Comparison of ENCODE assay signal across 8 mouse cellular contexts in genomic region chr2:165866951-165867387, GRCm38 (mm10). TPM values are rescaled to one million over a fixed set of nuclear protein-coding genes. Genes with fewer than 3 reads are reported as not detected.
DNase-seq lines count a peak whose midpoint lies in the region; ATAC-seq and TF ChIP-seq lines count a peak whose summit lies in the region.

No protein-coding gene starts in this region.

- ATAC-seq in lung, embryonic 14.5 days (ENCODE audit: insufficient read depth), result peak; percentile 45; the same call in 1 of the 2 replicates
- ATAC-seq in hindbrain, embryonic 15.5 days (ENCODE audit: low FRiP score, low read depth), result no peak

- no peak for TF ChIP-seq CTCF in lung, embryonic 14.5 days (IDR thresholded peaks at IDR 0.05; ENCODE audit: low read depth)
- no peak for TF ChIP-seq CTCF in thymus, adult 2 months (IDR thresholded peaks at IDR 0.05; ENCODE audit: borderline replicate concordance, control insufficient read depth, extremely low read depth, insufficient read depth, low read length, poor library complexity)

- H3K9ac ChIP-seq in lung, embryonic 14.5 days, result no peak overlapping the region
- H3K9ac ChIP-seq in hindbrain, embryonic 15.5 days, result peak overlapping the region; percentile 20

- no peak for TF ChIP-seq POLR2A in thymus, adult 2 months (IDR thresholded peaks at IDR 0.05; ENCODE audit: control insufficient read depth, extremely low read depth, insufficient read depth, low read length, poor library complexity)

- no peak overlapping the region for H3K4me2 ChIP-seq in lung, embryonic 14.5 days
- peak overlapping the region; percentile 11; the same call in 1 of the 2 replicates for H3K4me2 ChIP-seq in hindbrain, embryonic 15.5 days

- no peaks in the 10 kb centered on the region for H3K9me3 ChIP-seq in lung, embryonic 14.5 days (ENCODE audit: low read depth, low read length)
- no peaks in the 10 kb centered on the region for H3K9me3 ChIP-seq in embryonic facial prominence, embryonic 10.5 days
- H3K9me3 ChIP-seq in hindbrain, embryonic 15.5 days, result no peaks in the 10 kb centered on the region

- 39% methylated on average over 12 of the region's 12 CpGs for WGBS in lung, embryonic 14.5 days
- WGBS in embryonic facial prominence, embryonic 10.5 days, result 65% methylated on average over 12 of the region's 12 CpGs
- WGBS in hindbrain, embryonic 15.5 days, result 18% methylated on average over 12 of the region's 12 CpGs
- WGBS in thymus, adult 2 months, result 96% methylated on average over 12 of the region's 12 CpGs

- no peaks in the 10 kb centered on the region for H3K27me3 ChIP-seq in lung, embryonic 14.5 days (ENCODE audit: insufficient read depth, low read length)
- no peaks in the 10 kb centered on the region for H3K27me3 ChIP-seq in embryonic facial prominence, embryonic 10.5 days (replicated peaks; ENCODE audit: low read depth, poor library complexity, severe bottlenecking)
- H3K27me3 ChIP-seq in hindbrain, embryonic 15.5 days, result no peaks in the 10 kb centered on the region
- H3K27me3 ChIP-seq in thymus, adult 2 months (ENCODE audit: control insufficient read depth, insufficient read depth, low read length), result no peaks in the 10 kb centered on the region

- peak overlapping the region; percentile 76 for H3K27ac ChIP-seq in lung, embryonic 14.5 days (ENCODE audit: low read depth)
- peak overlapping the region; percentile 69 for H3K27ac ChIP-seq in embryonic facial prominence, embryonic 10.5 days (replicated peaks)
- H3K27ac ChIP-seq in hindbrain, embryonic 15.5 days (replicated peaks), result peak overlapping the region; percentile 81
- H3K27ac ChIP-seq in thymus, adult 2 months (ENCODE audit: control insufficient read depth, insufficient read depth, low read length), result no peak overlapping the region

- H3K4me3 ChIP-seq in lung, embryonic 14.5 days (ENCODE audit: low read depth, low read length), result no peak overlapping the region
- no peak overlapping the region for H3K4me3 ChIP-seq in embryonic facial prominence, embryonic 10.5 days
- H3K4me3 ChIP-seq in hindbrain, embryonic 15.5 days, result no peak overlapping the region
- H3K4me3 ChIP-seq in thymus, adult 2 months (ENCODE audit: control insufficient read depth, insufficient read depth, low read length), result no peak overlapping the region

- H3K36me3 ChIP-seq in lung, embryonic 14.5 days (ENCODE audit: insufficient read depth), result peaks cover 43% of the 10 kb centered on the region
- H3K36me3 ChIP-seq in embryonic facial prominence, embryonic 10.5 days (replicated peaks), result peaks cover 73% of the 10 kb centered on the region
- H3K36me3 ChIP-seq in hindbrain, embryonic 15.5 days, result no peaks in the 10 kb centered on the region
- H3K36me3 ChIP-seq in thymus, adult 2 months (ENCODE audit: control insufficient read depth, insufficient read depth, low read length), result no peaks in the 10 kb centered on the region

- peaks cover 17% of the 10 kb centered on the region for H3K4me1 ChIP-seq in lung, embryonic 14.5 days (ENCODE audit: insufficient read depth)
- H3K4me1 ChIP-seq in embryonic facial prominence, embryonic 10.5 days, result peaks cover 75% of the 10 kb centered on the region
- peaks cover 73% of the 10 kb centered on the region for H3K4me1 ChIP-seq in hindbrain, embryonic 15.5 days (replicated peaks)
- H3K4me1 ChIP-seq in thymus, adult 2 months (replicated peaks; ENCODE audit: control insufficient read depth, insufficient read depth, low read length), result no peaks in the 10 kb centered on the region

- peak; percentile 68 for DNase-seq in lung, embryonic 14.5 days
- DNase-seq in lung, postnatal 14 days, result no peak
- no peak for DNase-seq in embryonic facial prominence, embryonic 10.5 days (ENCODE audit: low spot score)
- peak; percentile 38 for DNase-seq in lung, postnatal 36 days
- no peak for DNase-seq in thymus, adult 2 months
- DNase-seq in spleen, adult 12 weeks (ENCODE audit: low spot score), result no peak
- no peak for DNase-seq in layer of hippocampus, adult 9-10 months (ENCODE audit: low spot score)

RNA-seq across cellular contexts. Expression of gene Zmynd8, which starts 31.8 kb away (rescaled TPM):
- 40.5 and 46.0 TPM in 2 replicates for polyA plus RNA-seq in lung, embryonic 14.5 days (2014; fragmentation: Nextera tagmentation; extraction: Ambion mirVana)
- 68.1 and 69.9 TPM in 2 replicates for polyA plus RNA-seq in embryonic facial prominence, embryonic 10.5 days (2016; fragmentation: Nextera tagmentation; extraction: Ambion mirVana)
- 71.8 and 79.2 TPM in 2 replicates for polyA plus RNA-seq in hindbrain, embryonic 15.5 days (2015; fragmentation: Nextera tagmentation; extraction: Ambion mirVana)
- polyA plus RNA-seq in thymus, adult 2 months (2012; rRNA removed), result 30.3 and 30.9 TPM in 2 replicates

Comparison
In these comparisons a context has a peak if more than half of its experiments do, and no peak if none do; other contexts are left out.
1. DNase-seq: peak in lung, embryonic 14.5 days (single experiment) and lung, postnatal 36 days (single experiment); none in lung, postnatal 14 days (single experiment), embryonic facial prominence, embryonic 10.5 days (single experiment), thymus, adult 2 months (single experiment), spleen, adult 12 weeks (single experiment) and layer of hippocampus, adult 9-10 months (single experiment).